Mouse (Mus musculus): ENCODE results near the gene Bri3.

DNA sequence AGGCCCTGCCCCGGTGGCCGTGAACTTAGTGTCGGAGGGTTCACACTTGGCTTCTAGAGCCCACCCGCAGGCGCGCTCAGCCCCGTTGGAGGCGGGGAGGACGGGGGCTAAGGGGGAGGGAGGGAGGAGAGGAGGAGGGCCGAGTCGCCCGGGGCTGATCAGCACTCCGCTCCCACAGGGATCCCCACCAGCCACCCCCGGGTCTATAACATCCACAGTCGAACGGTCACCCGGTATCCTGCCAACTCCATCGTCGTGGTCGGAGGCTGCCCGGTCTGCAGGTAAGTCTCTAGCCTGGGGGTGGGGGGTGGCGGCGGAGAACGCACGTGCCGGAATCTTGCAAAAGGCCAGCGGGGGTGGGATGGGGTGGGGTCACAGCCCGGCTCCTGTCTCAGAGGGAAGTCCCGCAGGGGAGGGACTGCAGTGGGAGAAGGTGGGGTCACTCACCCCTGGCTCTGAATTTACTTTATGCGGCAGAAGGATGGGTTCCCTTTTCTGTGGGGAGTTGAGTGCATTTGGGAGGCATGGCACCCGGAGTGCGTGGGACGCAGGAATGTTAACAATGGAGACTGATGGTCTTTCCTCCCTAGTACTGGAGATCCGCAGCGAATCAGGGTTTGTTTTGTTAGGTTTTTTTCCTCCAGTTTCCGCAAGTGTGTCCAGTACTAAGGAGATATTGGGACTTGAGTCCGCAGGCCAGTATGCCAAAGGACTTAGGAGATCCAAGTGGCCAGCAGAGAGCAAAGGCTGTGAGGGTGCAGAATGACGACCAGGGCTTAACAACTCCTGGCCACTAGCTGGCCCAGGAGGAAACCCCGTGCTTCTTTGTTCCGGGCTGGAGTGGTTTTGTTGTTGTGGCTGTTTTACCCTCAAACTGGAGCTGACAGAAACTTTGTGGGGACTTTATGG lies 11.6 kb downstream of the Bri3 start:
- TF ChIP-seq CTCF (IDR thresholded peaks at IDR 0.05) (peak; percentile 34), POLR2A (IDR thresholded peaks at IDR 0.05; ENCODE audit: insufficient read depth, low read depth, low read length) (peak; percentile 63), EP300 (IDR thresholded peaks at IDR 0.05; ENCODE audit: insufficient read depth, low read depth, low read length) (no peak)
